Mouse (Mus musculus): ENCODE data around the gene Izumo4. TPM values are rescaled to one million over a fixed set of nuclear protein-coding genes. Genes with fewer than 3 reads are reported as not detected.
A peak's percentile ranks its signal among the peaks of the same experiment; 100 is the strongest.

The Izumo4 gene
- polyA plus RNA-seq, 1 experiment from 2014 or later, result 10.4 TPM

GRCm38 (mm10) chr10:80658841-80659202 is 43.2 kb upstream of the Izumo4 start:
- 48% methylated on average over 4 of the region's 4 CpGs for WGBS (ENCODE audit: insufficient replicate concordance)
- peak overlapping the region; percentile 50 for H3K4me2 ChIP-seq (ENCODE audit: low read depth, low read length)
- ATAC-seq (ENCODE audit: low read depth), result peak; percentile 62

DNA sequence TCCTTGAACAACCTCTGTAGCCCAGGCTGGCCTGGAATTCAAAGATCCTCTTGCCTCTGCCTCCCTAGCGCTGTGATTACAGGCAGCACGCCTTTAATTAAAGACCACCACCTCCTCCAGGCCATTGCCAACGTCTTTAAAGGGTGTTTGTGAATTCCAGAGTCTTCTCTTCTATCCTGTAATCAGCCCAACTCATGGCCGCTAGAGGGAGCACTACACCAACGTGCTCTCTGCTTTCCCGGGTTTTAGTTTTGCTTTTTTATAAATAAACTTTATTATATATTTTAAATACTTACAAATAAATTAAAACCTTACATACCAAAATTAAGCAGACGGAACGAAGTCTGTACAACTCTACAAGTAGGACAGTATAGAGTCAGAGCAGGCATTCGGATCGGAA is 42.8 kb upstream of the Izumo4 start:
- H3K9ac ChIP-seq (ENCODE audit: low read depth, low read length), result peak overlapping the region; percentile 36
- peak overlapping the region; percentile 66 for H3K27ac ChIP-seq (ENCODE audit: low read length)
- H3K4me2 ChIP-seq (ENCODE audit: low read depth, low read length), result peak overlapping the region; percentile 50
- 13% methylated on average over 10 of the region's 10 CpGs for WGBS (ENCODE audit: insufficient replicate concordance)
- H3K27me3 ChIP-seq (ENCODE audit: control insufficient read depth, insufficient read depth, low read depth, low read length), result no peaks in the 10 kb centered on the region
- H3K9me3 ChIP-seq (replicated peaks; ENCODE audit: control insufficient read depth, low read length), result no peaks in the 10 kb centered on the region
- peaks cover 52% of the 10 kb centered on the region for H3K4me1 ChIP-seq (ENCODE audit: control insufficient read depth, low read depth, low read length)
- no peak for ATAC-seq (ENCODE audit: low read depth)
- H3K4me3 ChIP-seq (ENCODE audit: low read depth, low read length), result peak overlapping the region; percentile 47
- no peaks in the 10 kb centered on the region for H3K36me3 ChIP-seq (ENCODE audit: control insufficient read depth, insufficient read depth)

More at GRCm38 (mm10) chr10:80658841-80659202, 43.2 kb upstream of the Izumo4 start:
- Histone ChIP-seq H3K4me1 (ENCODE audit: control insufficient read depth, low read depth, low read length) (peaks cover 48% of the 10 kb centered on the region), H3K27me3 (ENCODE audit: control insufficient read depth, insufficient read depth, low read depth, low read length) (no peaks in the 10 kb centered on the region), H3K36me3 (ENCODE audit: control insufficient read depth, insufficient read depth) (no peaks in the 10 kb centered on the region), H3K9ac (ENCODE audit: low read depth, low read length) (peak overlapping the region; percentile 26), H3K27ac (ENCODE audit: low read length) (peak overlapping the region; percentile 66), H3K4me3 (ENCODE audit: low read depth, low read length) (peak overlapping the region; percentile 47), H3K9me3 (replicated peaks; ENCODE audit: control insufficient read depth, low read length) (no peaks in the 10 kb centered on the region)

DNA sequence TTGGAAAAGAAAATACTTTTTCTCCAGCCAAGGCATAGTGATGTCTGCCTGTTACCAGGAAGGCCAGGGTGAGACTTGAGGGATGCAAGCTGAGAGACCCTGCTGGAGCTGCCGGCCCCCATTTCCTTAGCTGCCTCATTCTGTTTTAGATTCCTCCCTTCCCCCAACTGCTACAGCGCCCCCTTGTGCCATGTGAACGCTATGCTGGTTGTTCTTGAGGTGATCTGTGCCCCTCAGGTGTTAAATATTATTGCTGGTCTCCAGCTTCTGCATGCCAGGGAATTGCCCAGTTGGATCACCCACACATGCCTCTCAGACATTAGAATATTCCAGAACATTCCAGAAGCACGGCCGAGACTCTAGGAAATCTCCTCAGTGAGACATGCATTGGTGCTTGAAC is 40.8 kb upstream of the Izumo4 start:
- no peak overlapping the region for H3K27ac ChIP-seq (ENCODE audit: low read length)
- no peaks in the 10 kb centered on the region for H3K9me3 ChIP-seq (replicated peaks; ENCODE audit: control insufficient read depth, low read length)
- H3K4me1 ChIP-seq (ENCODE audit: control insufficient read depth, low read depth, low read length), result peaks cover 57% of the 10 kb centered on the region
- no peak overlapping the region for H3K4me2 ChIP-seq (ENCODE audit: low read depth, low read length)
- WGBS (ENCODE audit: insufficient replicate concordance), result 34% methylated on average over 5 of the region's 5 CpGs
- H3K9ac ChIP-seq (ENCODE audit: low read depth, low read length), result no peak overlapping the region
- H3K27me3 ChIP-seq (ENCODE audit: control insufficient read depth, insufficient read depth, low read depth, low read length), result no peaks in the 10 kb centered on the region
- ATAC-seq (ENCODE audit: low read depth), result no peak
- peaks cover 2% of the 10 kb centered on the region; the same call in 1 of the 2 replicates for H3K36me3 ChIP-seq (ENCODE audit: control insufficient read depth, insufficient read depth)
- H3K4me3 ChIP-seq (ENCODE audit: low read depth, low read length), result no peak overlapping the region

DNA sequence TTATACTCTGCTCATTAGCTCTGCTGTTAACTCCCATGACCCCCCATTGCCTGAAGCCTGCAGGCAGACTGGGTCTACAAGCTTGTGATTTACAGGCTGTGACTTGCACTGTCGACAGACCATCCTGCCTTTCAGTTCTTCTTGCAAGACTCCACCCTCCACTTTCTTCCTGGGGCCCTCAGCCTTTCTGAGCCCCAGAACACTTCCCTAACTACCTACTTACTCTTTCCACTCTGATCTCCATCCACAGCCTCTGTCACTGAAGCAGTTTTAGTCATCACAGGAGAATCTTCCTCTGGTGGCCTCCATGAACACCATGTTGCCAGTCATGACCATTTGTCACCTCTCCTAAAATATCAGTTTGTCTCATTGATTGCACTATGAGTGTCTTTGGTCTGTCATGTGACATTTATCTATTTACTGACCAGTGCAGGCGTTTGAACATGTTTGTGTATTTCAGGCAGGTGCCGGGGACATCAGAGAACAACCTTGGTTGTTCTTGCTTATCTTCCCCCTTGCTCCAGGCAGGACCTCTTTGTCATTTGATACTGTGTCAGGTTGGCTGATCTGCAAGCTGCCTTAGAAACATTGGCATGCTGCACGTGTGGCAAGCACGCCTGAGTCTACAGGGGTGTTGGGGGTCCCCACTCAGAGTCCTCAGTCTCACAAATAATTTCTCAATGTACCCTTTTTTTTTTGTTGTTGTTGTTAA is 38.3 kb upstream of the Izumo4 start:
- Histone ChIP-seq H3K27ac (ENCODE audit: low read length) (peak overlapping the region; percentile 73), H3K9ac (ENCODE audit: low read depth, low read length) (no peak overlapping the region; the same call in 1 of the 2 replicates), H3K36me3 (ENCODE audit: control insufficient read depth, insufficient read depth) (peaks cover 24% of the 10 kb centered on the region), H3K27me3 (ENCODE audit: control insufficient read depth, insufficient read depth, low read depth, low read length) (no peaks in the 10 kb centered on the region), H3K4me2 (ENCODE audit: low read depth, low read length) (no peak overlapping the region), H3K9me3 (replicated peaks; ENCODE audit: control insufficient read depth, low read length) (no peaks in the 10 kb centered on the region), H3K4me1 (ENCODE audit: control insufficient read depth, low read depth, low read length) (peaks cover 44% of the 10 kb centered on the region), H3K4me3 (ENCODE audit: low read depth, low read length) (no peak overlapping the region)
- no peak for ATAC-seq (ENCODE audit: low read depth)
- 9% methylated on average over 5 of the region's 5 CpGs for WGBS (ENCODE audit: insufficient replicate concordance)

DNA sequence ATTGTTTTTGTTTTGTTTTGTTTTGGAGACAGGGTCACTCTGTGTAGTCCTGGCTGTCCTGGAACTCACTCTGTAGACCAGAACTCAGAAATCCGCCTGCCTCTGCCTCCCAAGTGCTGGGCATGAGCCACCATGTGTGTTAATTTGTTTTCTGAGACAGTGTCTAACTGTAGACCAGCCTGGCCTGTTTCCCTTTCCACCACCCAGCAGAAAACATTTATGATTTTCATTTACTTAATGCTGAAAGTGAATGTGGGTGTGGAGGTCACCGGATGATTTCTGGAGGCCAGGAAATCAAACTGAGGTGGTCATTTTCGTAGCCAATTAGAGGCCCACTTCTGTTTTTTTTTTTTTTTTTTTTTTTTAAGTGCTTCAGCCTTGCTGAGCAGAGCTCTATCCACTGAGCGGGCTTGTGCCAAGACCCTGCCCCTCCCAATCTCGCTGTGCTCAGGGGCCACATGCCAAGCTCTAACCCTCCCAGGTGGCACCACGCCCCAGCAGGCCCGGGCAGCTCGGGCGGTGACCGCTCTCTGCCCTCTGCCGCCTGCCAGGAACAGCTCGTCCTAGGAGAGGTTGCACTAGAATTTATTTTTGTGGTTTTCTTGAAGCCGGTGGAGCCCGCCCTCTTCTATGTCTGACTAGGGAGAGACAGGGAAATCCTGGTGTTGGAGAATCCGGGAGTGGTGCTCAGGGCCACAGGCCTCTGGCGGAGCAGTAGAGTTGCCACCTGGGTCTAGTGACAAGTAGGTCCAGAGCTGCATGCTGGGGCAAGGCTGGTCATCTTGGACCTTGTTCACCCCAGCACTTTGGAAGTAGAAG is 37.6 kb upstream of the Izumo4 start:
- Histone ChIP-seq H3K9ac (ENCODE audit: low read depth, low read length) (peak overlapping the region; percentile 43), H3K27ac (ENCODE audit: low read length) (peak overlapping the region; percentile 73), H3K36me3 (ENCODE audit: control insufficient read depth, insufficient read depth) (peaks cover 32% of the 10 kb centered on the region), H3K4me2 (ENCODE audit: low read depth, low read length) (peak overlapping the region; percentile 54), H3K4me3 (ENCODE audit: low read depth, low read length) (peak overlapping the region; percentile 14; the same call in 1 of the 2 replicates), H3K27me3 (ENCODE audit: control insufficient read depth, insufficient read depth, low read depth, low read length) (no peaks in the 10 kb centered on the region), H3K9me3 (replicated peaks; ENCODE audit: control insufficient read depth, low read length) (no peaks in the 10 kb centered on the region), H3K4me1 (ENCODE audit: control insufficient read depth, low read depth, low read length) (peaks cover 38% of the 10 kb centered on the region)
- ATAC-seq (ENCODE audit: low read depth), result peak; percentile 61
- WGBS (ENCODE audit: insufficient replicate concordance), result 14% methylated on average over 16 of the region's 16 CpGs

GRCm38 (mm10) chr10:80665016-80665380 is 37.0 kb upstream of the Izumo4 start:
- Histone ChIP-seq H3K4me1 (ENCODE audit: control insufficient read depth, low read depth, low read length) (peaks cover 38% of the 10 kb centered on the region), H3K9me3 (replicated peaks; ENCODE audit: control insufficient read depth, low read length) (no peaks in the 10 kb centered on the region), H3K4me2 (ENCODE audit: low read depth, low read length) (peak overlapping the region; percentile 54), H3K36me3 (ENCODE audit: control insufficient read depth, insufficient read depth) (peaks cover 36% of the 10 kb centered on the region), H3K27me3 (ENCODE audit: control insufficient read depth, insufficient read depth, low read depth, low read length) (no peaks in the 10 kb centered on the region), H3K27ac (ENCODE audit: low read length) (peak overlapping the region; percentile 73), H3K4me3 (ENCODE audit: low read depth, low read length) (peak overlapping the region; percentile 14; the same call in 1 of the 2 replicates), H3K9ac (ENCODE audit: low read depth, low read length) (peak overlapping the region; percentile 43)
- ATAC-seq (ENCODE audit: low read depth), result peak; percentile 53
- 12% methylated on average over 9 of the region's 10 CpGs for WGBS (ENCODE audit: insufficient replicate concordance)

GRCm38 (mm10) chr10:80665459-80665858 is 36.5 kb upstream of the Izumo4 start:
- ATAC-seq (ENCODE audit: low read depth), result no peak
- Histone ChIP-seq H3K27ac (ENCODE audit: low read length) (peak overlapping the region; percentile 46; the same call in 1 of the 2 replicates), H3K9ac (ENCODE audit: low read depth, low read length) (peak overlapping the region; percentile 30; the same call in 1 of the 2 replicates), H3K36me3 (ENCODE audit: control insufficient read depth, insufficient read depth) (peaks cover 41% of the 10 kb centered on the region), H3K4me1 (ENCODE audit: control insufficient read depth, low read depth, low read length) (peaks cover 38% of the 10 kb centered on the region), H3K4me2 (ENCODE audit: low read depth, low read length) (peak overlapping the region; percentile 54), H3K27me3 (ENCODE audit: control insufficient read depth, insufficient read depth, low read depth, low read length) (no peaks in the 10 kb centered on the region), H3K9me3 (replicated peaks; ENCODE audit: control insufficient read depth, low read length) (no peaks in the 10 kb centered on the region), H3K4me3 (ENCODE audit: low read depth, low read length) (no peak overlapping the region)
- 41% methylated on average over 4 of the region's 4 CpGs for WGBS (ENCODE audit: insufficient replicate concordance)

- Histone ChIP-seq H3K4me3 (ENCODE audit: low read depth, low read length) (no peak overlapping the region), H3K9ac (ENCODE audit: low read depth, low read length) (no peak overlapping the region; the same call in 1 of the 2 replicates), H3K4me1 (ENCODE audit: control insufficient read depth, low read depth, low read length) (peaks cover 38% of the 10 kb centered on the region), H3K9me3 (replicated peaks; ENCODE audit: control insufficient read depth, low read length) (no peaks in the 10 kb centered on the region), H3K4me2 (ENCODE audit: low read depth, low read length) (no peak overlapping the region), H3K27me3 (ENCODE audit: control insufficient read depth, insufficient read depth, low read depth, low read length) (no peaks in the 10 kb centered on the region), H3K27ac (ENCODE audit: low read length) (peak overlapping the region; percentile 15; the same call in 1 of the 2 replicates), H3K36me3 (ENCODE audit: control insufficient read depth, insufficient read depth) (peaks cover 48% of the 10 kb centered on the region)
- ATAC-seq (ENCODE audit: low read depth), result no peak
- WGBS (ENCODE audit: insufficient replicate concordance), result 63% methylated on average over 10 of the region's 10 CpGs
Observed at GRCm38 (mm10) chr10:80665981-80666733, 35.8 kb upstream of the Izumo4 start.
